Mouse (Mus musculus) hindbrain, embryonic 14.5 days (tissue): ENCODE results near the gene Hnrnpd. TPM values are rescaled to one million over a fixed set of nuclear protein-coding genes. Genes with fewer than 3 reads are reported as not detected.
A peak's percentile ranks its signal among the peaks of the same experiment; 100 is the strongest.

Source experiments
- ATAC-seq: fragments of 200-750 bp; cut with Nextera tagmentation; 2 replicates; pipeline ENCODE4 v1.8.0; 2017; ENCODE audit warnings: moderate number of reproducible peaks, mild to moderate bottlenecking, moderate TSS enrichment, moderate library complexity; ENCODE audit not compliant: low FRiP score
- DNase-seq: peaks from one replicate; pipeline ENCODE4 v3.0.0-alpha.2; 2015; ENCODE audit warnings: low spot score
- H3K27ac ChIP-seq: fragments of 300-500 bp; sonication (generic); 2 replicates; pipeline ENCODE4 v1.5.1; 2014; ENCODE audit warnings: mild to moderate bottlenecking, moderate library complexity
- H3K27me3 ChIP-seq: fragments of 300-500 bp; sonication (generic); 2 replicates; pipeline ENCODE4 v1.6.1; 2014; ENCODE audit warnings: mild to moderate bottlenecking, low read length, mixed read lengths; ENCODE audit not compliant: control insufficient read depth, insufficient read depth
- H3K36me3 ChIP-seq: fragments of 300-500 bp; sonication (generic); replicated peaks from 2 replicates; pipeline ENCODE4 v1.6.1; 2014; ENCODE audit not compliant: control insufficient read depth, insufficient read depth
- H3K4me1 ChIP-seq: fragments of 300-500 bp; sonication (generic); replicated peaks from 2 replicates; pipeline ENCODE4 v1.6.1; 2014; ENCODE audit warnings: antibody characterized with exemption, low read length, mixed read lengths; ENCODE audit not compliant: control insufficient read depth, insufficient read depth
- H3K4me2 ChIP-seq: fragments of 300-500 bp; sonication (generic); replicated peaks from 2 replicates; pipeline ENCODE4 v1.6.1; 2014; ENCODE audit warnings: mild to moderate bottlenecking, moderate library complexity
- H3K4me3 ChIP-seq: fragments of 300-500 bp; sonication (generic); replicated peaks from 2 replicates; pipeline ENCODE4 v1.5.1; 2014; ENCODE audit warnings: mild to moderate bottlenecking, low read length
- H3K9ac ChIP-seq: fragments of 300-500 bp; sonication (generic); 2 replicates; pipeline ENCODE4 v1.6.1; 2014
- H3K9me3 ChIP-seq: fragments of 300-500 bp; sonication (generic); 2 replicates; pipeline ENCODE4 v1.6.1; 2016; ENCODE audit warnings: low read length; ENCODE audit not compliant: control insufficient read depth
- WGBS: fragments of 180-500 bp; shearing (Covaris S2); extraction: QIAGEN DNeasy Blood & Tissue Kit; methylation state at CpG from one replicate; pipeline ENCODE4 v1.1.7; 2014; 5-methylcytosine and 5-hydroxymethylcytosine counted together
- polyA plus RNA-seq: library from polyadenylated mRNA; unstranded; fragments of >200 nt; fragmentation: Nextera tagmentation; extraction: Ambion mirVana; gene quantifications from 2 replicates; pipeline ENCODE4 v1.2.1, GENCODE M21; 2014

Gene Hnrnpd
- polyA plus RNA-seq, 1 experiment from 2014 or later: 105 TPM

DNA sequence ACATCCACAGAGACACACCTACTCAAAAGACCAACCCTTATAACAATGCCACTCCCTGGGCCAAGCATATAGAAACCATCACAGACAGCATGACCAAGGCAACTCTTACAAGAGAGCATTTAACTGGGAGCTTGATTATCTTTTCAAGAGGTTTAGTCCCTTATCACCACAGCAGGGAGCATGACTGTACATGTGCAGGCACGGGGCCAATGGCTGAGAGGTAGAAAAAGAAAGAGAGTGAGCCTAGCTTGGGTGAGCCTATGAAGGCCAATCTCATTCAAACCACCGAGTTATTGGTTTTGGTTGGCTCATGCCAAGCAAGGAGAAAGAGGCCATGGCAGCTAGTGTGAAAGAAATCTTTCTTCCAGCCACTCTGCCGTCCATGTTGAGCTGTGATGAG is 26.7 kb upstream of the Hnrnpd start:
- no peak overlapping the region for H3K4me3 ChIP-seq
- no peaks in the 10 kb centered on the region for H3K9me3 ChIP-seq
- no peak for ATAC-seq
- no peak overlapping the region for H3K27ac ChIP-seq
- DNase-seq: no peak
- H3K27me3 ChIP-seq: no peaks in the 10 kb centered on the region
- no peak overlapping the region for H3K9ac ChIP-seq
- no peak overlapping the region for H3K4me2 ChIP-seq
- no peaks in the 10 kb centered on the region for H3K4me1 ChIP-seq
- WGBS: 70% methylated on average over 3 of the region's 3 CpGs
- H3K36me3 ChIP-seq: no peaks in the 10 kb centered on the region

DNA sequence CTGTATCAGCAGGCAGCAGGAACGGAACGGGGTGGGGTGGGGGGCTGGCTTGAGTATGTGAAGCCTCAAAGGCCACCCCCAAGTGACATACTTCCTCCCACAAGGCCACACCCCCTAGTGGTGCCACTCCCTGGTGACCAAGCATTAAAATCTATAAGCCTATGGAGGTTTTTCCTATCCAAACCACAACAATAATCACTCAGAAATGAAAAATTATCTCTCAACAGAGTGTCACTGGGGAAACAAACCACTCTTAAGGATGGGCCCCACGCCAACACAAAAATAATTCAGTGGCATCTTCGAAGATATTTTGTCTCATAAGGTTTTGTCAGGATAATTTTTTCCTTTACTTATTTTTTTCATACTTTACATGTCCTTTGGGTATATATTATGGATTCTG is 25.2 kb upstream of the Hnrnpd start:
- Histone ChIP-seq H3K27me3 (no peaks in the 10 kb centered on the region), H3K4me2 (no peak overlapping the region), H3K4me1 (no peaks in the 10 kb centered on the region), H3K9ac (no peak overlapping the region), H3K9me3 (no peaks in the 10 kb centered on the region), H3K36me3 (no peaks in the 10 kb centered on the region), H3K27ac (no peak overlapping the region), H3K4me3 (no peak overlapping the region)
- no peak for ATAC-seq
- WGBS: 82% methylated on average over 4 of the region's 4 CpGs
- DNase-seq: no peak

DNA sequence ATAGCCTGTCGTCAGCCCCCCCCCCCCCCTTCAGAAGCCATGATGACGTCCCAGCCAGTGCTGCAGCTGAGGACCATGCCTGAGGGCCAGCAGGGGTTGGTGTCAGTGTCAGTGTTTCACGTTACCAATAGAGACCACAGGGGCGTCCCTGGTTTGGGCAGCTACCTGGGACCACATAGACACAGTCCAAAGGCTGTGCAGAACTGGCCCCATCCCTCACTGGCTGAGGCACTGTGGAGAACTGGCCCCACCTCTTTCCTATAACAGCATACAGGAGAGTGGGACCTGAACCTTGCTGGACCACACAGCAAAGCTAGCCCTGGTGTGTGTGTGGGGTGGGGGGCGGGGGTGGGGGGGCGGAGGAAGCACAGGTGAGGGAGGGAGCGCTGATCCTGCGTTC is 21.8 kb upstream of the Hnrnpd start:
- no peak for ATAC-seq
- Histone ChIP-seq H3K27ac (no peak overlapping the region), H3K4me1 (no peaks in the 10 kb centered on the region), H3K9me3 (0 out of 2 replicates have a peak, but pooled peaks cover 4% of the 10 kb centered on the region), H3K36me3 (no peaks in the 10 kb centered on the region), H3K4me2 (no peak overlapping the region), H3K4me3 (no peak overlapping the region), H3K27me3 (no peaks in the 10 kb centered on the region), H3K9ac (no peak overlapping the region)
- 46% methylated on average over 7 of the region's 8 CpGs for WGBS
- DNase-seq: no peak

DNA sequence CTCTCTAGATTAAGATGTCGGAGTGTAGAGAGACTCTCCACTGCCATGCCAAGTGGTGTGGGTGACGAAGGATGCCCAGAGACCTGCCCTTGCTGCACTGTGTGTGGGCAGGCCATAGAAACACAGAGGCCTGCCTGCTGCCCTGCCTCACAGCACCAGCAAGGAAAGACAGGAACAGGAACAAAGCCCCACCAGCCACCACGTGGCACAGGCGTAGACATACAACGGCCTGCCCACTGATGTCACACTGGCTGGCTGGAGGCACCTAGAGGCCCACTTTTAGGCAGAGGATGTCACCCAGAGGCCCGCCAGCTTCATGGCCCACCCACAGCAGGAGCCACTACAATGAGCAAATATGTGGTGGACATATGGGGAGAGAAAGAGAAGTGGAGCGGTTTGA is 21.3 kb upstream of the Hnrnpd start:
- no peak for ATAC-seq
- no peaks in the 10 kb centered on the region for H3K4me1 ChIP-seq
- H3K4me3 ChIP-seq: no peak overlapping the region
- H3K27me3 ChIP-seq: no peaks in the 10 kb centered on the region
- WGBS: 81% methylated on average over 7 of the region's 7 CpGs
- H3K4me2 ChIP-seq: no peak overlapping the region
- H3K9ac ChIP-seq: no peak overlapping the region
- H3K36me3 ChIP-seq: no peaks in the 10 kb centered on the region
- DNase-seq: no peak
- 0 out of 2 replicates have a peak, but pooled peaks cover 4% of the 10 kb centered on the region for H3K9me3 ChIP-seq
- no peak overlapping the region for H3K27ac ChIP-seq

DNA sequence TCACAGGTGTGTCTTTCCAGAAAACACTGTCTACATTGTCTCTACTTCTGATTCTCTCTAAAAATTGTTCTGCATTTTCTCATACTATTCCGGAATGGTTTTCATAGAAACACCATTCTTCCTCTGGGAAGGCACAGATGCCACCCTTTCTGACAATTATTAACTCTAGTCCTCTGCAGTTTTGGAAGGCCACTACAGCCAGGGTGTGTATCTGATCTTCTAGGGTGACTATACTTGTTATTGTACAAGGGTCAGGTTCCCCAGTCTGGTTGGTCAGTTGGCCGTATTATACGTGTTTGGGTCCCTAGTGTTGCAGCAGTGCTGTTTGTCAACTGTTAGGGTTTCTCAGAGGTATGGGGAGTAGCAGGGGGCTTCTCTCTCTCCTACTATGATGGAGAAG is 15.9 kb upstream of the Hnrnpd start:
- 92% methylated on average over 3 of the region's 3 CpGs for WGBS
- DNase-seq (no peak), ATAC-seq (no peak)
- H3K4me3 ChIP-seq: no peak overlapping the region
- no peak overlapping the region for H3K4me2 ChIP-seq
- H3K9me3 ChIP-seq: 0 out of 2 replicates have a peak, but pooled peaks cover 4% of the 10 kb centered on the region
- no peak overlapping the region for H3K27ac ChIP-seq
- H3K36me3 ChIP-seq: no peaks in the 10 kb centered on the region
- no peaks in the 10 kb centered on the region for H3K27me3 ChIP-seq
- H3K9ac ChIP-seq: no peak overlapping the region
- H3K4me1 ChIP-seq: no peaks in the 10 kb centered on the region

DNA sequence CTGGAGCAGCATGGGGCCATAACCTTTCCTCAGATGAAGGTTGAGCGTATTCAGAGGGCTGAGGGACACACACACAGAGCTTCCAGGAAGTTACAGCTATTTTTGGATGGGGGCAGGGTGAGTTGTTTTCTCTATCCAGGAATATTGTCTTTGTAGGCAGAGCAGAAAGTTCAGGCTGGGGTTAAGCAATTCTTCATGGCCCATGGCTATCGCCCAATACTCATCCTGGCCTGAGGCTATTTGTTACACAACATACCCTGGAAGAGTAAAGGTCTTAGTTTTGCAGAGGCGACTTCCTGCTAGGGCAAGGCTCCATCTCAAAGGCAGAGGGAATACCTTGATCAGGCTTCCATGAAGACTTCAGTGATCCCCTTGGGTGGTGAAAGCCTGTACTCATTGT is 15.4 kb upstream of the Hnrnpd start:
- H3K4me3 ChIP-seq: no peak overlapping the region
- WGBS: 85% methylated on average over 3 of the region's 3 CpGs
- H3K4me2 ChIP-seq: no peak overlapping the region
- H3K36me3 ChIP-seq: no peaks in the 10 kb centered on the region
- no peak for DNase-seq
- no peak overlapping the region for H3K27ac ChIP-seq
- no peaks in the 10 kb centered on the region for H3K4me1 ChIP-seq
- no peak for ATAC-seq
- H3K27me3 ChIP-seq: no peaks in the 10 kb centered on the region
- H3K9me3 ChIP-seq: 0 out of 2 replicates have a peak, but pooled peaks cover 4% of the 10 kb centered on the region
- H3K9ac ChIP-seq: no peak overlapping the region

DNA sequence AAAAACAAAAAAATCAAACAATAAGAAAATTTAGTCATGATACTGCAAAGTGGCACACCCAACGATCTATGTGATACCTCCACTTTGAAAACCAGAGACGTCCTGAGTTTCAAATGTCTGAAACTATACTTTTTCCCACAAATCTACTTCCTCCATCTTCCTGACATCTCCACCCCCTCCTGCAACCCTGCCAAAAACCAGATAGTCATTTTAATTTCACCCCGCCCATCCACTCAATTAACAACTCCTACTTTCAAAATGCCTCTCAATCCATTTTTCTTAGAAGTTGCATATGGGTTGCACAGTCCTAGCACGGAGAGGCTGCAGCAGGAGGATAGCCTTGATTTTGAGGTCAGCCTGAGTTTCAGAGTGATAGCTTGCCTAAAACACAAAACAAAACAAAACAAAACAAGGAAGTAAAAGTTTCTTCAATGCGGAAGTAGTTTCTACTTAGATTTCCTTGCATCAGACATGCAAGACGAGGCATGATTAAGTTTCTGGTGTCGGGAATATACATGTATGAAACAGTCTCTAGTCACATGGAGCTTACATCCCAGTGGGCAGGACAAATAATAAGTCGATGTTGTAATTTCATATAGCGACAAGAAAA is 4.8 kb upstream of the Hnrnpd start:
- Histone ChIP-seq H3K9ac (no peak overlapping the region), H3K27ac (no peak overlapping the region), H3K27me3 (no peaks in the 10 kb centered on the region), H3K4me1 (peaks cover 5% of the 10 kb centered on the region; the same call in 1 of the 2 replicates), H3K4me3 (no peak overlapping the region), H3K36me3 (no peaks in the 10 kb centered on the region), H3K9me3 (no peaks in the 10 kb centered on the region), H3K4me2 (no peak overlapping the region)
- DNase-seq (no peak), ATAC-seq (no peak)
- 94% methylated on average over 9 of the region's 9 CpGs for WGBS

DNA sequence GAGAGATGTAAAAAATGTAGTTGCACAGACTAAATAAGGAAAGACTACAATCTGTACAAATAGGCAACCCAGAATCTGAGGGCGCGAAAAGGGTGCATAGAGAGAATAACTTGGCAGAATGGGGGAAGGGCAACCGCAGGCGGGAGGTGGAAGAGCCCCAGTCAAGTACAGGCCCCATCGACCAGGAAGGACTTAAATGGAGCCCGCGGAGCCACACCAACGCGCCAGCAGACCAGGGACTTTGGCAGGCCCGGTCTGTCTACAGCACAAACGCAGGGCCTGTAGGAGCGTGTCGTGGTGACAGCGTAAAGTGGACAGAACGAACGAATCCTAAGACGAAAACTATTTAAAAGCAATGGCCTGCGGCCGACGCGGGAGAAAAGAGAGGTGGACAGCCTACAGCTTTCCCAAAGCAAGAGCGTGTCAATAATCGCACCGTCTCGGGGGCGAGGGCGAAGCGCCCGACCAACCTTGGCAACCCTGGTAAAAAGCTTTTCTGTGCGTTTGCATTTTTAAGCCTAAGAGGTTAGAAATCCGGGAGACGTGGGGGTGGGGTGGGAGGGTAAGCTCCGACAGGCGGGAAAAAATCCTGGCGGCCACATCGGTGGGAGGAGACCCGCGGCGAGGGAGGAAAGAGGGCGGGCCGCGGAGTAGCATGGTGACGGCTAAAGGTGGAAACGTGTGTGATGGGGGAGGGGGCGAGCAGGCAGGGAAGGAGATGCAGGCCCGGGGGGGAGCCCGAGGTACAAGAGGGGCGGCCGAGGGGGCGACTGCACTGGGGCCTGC is 1.0 kb downstream of the Hnrnpd start:
- Histone ChIP-seq H3K9me3 (no peaks in the 10 kb centered on the region), H3K4me2 (peak overlapping the region; percentile 72), H3K36me3 (0 out of 2 replicates have a peak, but pooled peaks cover 3% of the 10 kb centered on the region), H3K27me3 (no peaks in the 10 kb centered on the region), H3K4me1 (peaks cover 41% of the 10 kb centered on the region), H3K9ac (peak overlapping the region; percentile 99), H3K27ac (peak overlapping the region; percentile 98), H3K4me3 (peak overlapping the region; percentile 96)
- DNase-seq: peak; percentile 68
- ATAC-seq: peak; percentile 41; the same call in 1 of the 2 replicates
- under 1% methylated on average over 44 of the region's 50 CpGs for WGBS

DNA sequence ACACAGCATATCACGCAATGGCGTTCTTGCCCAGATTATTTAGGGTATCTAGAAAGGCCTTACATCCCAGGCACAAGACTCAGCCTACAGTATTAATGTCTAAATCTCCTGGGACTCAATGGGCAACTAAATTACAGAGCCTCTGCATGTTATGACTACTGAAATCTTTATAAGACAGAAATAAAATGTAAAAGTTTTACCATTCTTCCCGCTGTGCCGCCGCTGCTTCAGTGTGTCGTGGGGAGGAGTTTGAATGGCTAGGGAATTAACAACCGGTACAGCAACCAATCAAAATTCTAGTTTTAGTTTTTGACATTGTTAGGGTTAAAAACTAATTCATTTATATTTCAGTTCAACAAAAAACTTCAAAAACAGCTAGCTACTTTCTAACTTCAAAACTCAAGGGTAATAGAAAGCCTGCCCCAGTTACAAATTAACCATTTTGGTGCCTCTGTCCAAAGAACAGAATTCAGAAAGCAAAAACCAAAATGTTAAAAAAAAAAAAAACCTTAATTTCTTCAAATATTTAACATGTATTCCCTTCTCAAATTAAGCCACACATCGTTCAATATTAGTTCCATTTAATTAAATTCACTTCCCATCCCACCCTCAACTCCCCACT is 2.3 kb downstream of the Hnrnpd start:
- no peaks in the 10 kb centered on the region for H3K27me3 ChIP-seq
- no peak overlapping the region for H3K27ac ChIP-seq
- peaks cover 42% of the 10 kb centered on the region for H3K4me1 ChIP-seq
- H3K4me2 ChIP-seq: peak overlapping the region; percentile 72
- 0 out of 2 replicates have a peak, but pooled peaks cover 4% of the 10 kb centered on the region for H3K36me3 ChIP-seq
- 8% methylated on average over 8 of the region's 8 CpGs for WGBS
- H3K9me3 ChIP-seq: no peaks in the 10 kb centered on the region
- DNase-seq (no peak), ATAC-seq (no peak)
- H3K9ac ChIP-seq: peak overlapping the region; percentile 99
- peak overlapping the region; percentile 96 for H3K4me3 ChIP-seq
